Mouse (Mus musculus): ENCODE measurements around the gene Dennd4a.

Gene Dennd4a

DNA sequence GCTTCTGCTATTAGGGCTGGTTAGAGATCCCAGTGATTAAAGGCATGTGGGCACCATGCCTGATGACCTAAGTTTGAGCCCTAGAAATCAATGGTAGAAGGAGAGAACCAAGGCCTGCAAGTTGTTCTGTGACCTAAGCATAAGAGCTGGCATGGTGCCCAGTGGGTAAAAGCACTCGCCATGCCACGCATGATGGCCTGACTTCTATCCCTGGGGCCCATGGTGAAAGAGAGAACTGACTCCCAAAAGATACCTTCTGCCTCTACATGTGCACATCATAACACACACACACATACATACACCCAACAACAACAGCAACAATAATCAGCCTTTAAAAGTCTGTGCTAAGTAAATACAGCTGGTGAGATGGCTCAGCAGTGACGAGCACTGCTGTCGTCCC, 102.3 kb downstream of the Dennd4a start:
- DNase-seq (ENCODE audit: low spot score in 2 of 2) = no peak

DNA sequence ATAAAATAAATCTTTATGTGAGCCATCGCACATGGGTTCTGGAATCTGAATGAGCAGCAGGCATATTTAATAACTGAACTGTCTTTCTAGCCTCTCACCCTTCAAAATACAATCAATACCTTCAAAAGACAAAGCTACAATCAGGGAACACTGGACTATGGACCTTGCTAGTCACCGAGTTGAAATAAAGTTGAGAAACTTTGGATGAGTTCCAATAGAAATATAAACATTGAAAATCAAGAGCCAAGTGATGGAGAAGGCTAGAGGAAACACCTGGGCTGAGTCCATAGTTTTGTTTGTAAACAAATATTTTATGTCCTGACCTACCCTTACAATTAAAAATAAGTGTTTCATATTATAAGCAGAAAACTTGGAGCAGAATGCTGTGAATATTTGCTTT, 102.8 kb downstream of the Dennd4a start:
- no peak for DNase-seq (ENCODE audit: low spot score in 2 of 2)

DNA sequence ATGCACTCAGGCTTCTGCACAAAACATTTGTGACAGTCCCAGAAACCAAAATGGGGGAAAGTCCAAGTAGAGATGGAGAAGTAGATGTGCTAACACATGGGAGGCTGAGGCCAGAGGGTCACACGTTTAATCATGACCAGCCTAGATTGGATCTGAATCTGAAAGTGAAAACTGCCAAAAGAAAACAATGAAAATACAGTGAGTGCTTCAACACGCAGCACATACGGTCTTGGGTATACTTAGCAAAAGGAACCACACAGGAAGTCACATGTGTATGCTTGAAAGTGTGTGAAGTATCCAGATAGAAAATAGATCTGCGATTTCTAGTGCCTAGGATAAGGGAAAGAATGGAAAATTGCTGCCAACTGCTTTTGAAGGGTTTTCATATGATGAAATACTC, 103.5 kb downstream of the Dennd4a start:
- no peak for DNase-seq (ENCODE audit: low spot score in 2 of 2)

DNA sequence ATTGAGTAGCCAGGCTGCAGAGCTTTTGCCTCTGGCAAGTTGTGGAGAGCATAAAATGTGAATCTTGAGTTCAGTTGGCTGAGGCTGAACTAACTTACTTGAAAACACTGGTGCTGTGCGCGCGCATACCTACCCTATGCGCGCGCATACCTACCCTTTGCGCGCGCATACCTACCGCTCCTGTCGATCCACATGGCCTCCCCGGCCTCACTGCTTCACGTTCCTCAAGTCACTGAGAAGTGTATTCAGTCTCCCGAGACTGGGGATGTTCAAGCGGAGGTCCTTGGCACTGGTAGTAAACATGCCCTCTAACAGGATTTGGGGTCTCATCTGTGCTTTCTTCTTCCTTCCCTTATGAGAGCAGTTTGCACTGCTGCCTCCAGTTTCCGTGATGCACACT, 107.4 kb downstream of the Dennd4a start:
- DNase-seq (ENCODE audit: low spot score in 2 of 2) = peak; percentile 44 to 62

DNA sequence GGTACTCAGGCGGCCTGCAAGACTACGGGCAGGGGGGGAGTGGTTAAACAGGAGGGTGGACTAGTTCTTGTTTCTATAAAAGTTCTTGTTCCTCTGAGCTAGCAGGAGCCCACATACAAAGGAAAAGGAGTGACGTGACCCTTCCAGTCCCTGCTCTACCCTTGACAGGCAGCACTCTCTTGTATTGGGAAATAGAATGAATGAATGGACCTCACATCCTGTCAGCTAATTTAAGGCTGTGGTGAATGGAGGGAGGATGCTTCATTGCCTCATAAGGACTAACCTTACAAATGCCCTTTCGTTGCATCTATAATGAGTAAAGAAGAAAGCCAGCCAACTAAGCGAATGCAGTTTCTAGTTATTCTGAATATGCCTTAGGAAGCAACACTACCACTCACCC, 114.6 kb downstream of the Dennd4a start:
- DNase-seq (ENCODE audit: low spot score in 2 of 2) = no peak

DNA sequence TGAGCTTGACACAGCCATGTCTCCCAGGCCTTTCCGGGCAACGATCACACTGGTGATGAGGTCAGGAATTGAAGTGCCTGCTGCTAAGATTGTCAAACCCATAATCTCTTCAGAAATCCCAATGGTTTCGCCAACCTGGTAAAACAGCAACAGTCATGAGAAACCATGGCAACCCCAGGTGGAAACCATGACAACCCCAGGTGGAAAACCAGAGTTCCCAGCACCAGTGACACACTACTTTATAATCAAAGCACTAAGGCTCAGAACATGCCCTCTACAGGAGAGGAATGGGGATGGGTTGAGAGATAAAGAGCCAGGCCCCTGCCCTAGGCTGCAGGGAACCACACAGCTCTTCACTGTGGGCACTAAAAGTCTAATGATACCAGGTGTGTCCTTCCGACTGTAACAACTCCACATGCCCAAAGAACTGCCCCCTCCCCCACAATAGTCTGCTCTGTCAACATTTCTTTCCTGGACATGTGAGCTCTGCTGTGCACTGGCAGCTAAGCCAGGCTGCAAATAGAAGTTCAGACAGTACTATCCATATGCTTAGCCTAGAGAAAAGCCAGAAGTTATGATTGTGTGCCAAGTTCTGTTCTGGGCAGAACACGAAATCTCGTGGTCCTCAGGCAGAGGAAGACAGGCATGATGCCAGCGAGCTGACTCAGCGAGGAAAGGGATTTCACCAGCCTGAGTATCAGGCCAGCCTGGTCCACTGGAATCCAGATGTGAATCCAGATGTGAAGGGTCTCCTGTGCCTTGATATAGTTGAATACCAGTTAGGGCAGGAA, 115.3 kb downstream of the Dennd4a start:
- DNase-seq (ENCODE audit: low spot score in 2 of 2) = no peak

DNA sequence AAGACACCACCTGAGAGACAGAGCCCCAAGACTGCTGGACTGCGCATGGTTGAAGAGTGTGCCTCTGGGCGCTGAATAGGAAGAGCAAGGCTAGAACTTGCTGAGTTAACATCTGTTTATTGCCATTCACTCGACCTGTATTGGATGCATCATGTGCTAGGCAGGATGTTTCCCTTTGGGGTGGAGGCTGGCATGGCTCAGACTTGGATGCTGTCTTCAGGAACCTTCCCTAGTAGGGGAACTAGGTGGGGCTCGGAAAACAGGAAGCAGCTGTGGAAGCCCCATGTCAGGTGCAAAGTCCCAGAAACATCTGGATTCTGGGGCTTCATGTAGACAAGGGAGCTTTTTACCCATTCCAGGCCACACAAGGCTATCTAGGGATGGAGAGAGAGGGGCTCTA, 119.1 kb downstream of the Dennd4a start:
- no peak for DNase-seq (ENCODE audit: low spot score in 2 of 2)

DNA sequence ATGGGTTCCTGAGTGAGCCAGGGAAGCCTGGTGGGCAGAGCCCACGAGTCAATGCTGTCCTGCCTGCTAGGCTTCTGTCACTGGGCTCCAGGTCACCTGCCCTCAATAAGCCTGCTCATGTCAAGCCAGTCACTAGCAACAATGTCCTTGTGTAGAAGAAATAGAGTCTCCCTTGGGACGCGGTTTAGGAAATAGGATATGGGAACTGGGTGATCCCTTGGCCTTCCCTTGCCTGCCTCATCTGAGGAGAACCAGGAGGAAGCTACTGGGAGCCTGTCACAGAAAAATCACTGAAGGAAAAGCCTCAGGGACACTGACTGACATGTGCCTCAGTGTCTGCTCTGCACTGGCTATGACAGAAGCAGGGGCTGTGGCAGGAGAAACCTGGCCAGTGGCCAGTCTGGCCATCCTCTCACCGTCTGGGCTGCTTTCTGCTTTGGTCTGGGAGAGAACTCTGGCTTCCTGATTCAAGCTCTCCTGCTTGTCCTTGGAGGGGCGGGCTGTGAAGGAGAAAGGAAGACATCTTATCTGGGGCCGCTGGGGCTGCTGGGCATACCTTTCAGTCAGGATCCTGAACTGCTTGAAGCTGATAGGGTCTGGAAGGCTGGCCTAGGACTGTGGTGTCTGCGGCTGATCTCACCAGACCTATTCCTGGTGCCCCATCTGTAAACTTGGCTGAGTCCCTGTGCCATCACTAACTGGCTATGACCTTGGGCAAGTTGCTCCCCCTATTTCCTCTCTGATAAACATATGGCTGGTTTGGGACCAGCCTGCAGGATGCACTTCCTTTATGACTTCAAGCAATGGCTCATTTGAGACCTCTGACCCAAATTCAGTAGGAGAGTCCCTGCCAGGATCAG, 120.8 kb downstream of the Dennd4a start:
- no peak for DNase-seq (ENCODE audit: low spot score in 2 of 2)

DNA sequence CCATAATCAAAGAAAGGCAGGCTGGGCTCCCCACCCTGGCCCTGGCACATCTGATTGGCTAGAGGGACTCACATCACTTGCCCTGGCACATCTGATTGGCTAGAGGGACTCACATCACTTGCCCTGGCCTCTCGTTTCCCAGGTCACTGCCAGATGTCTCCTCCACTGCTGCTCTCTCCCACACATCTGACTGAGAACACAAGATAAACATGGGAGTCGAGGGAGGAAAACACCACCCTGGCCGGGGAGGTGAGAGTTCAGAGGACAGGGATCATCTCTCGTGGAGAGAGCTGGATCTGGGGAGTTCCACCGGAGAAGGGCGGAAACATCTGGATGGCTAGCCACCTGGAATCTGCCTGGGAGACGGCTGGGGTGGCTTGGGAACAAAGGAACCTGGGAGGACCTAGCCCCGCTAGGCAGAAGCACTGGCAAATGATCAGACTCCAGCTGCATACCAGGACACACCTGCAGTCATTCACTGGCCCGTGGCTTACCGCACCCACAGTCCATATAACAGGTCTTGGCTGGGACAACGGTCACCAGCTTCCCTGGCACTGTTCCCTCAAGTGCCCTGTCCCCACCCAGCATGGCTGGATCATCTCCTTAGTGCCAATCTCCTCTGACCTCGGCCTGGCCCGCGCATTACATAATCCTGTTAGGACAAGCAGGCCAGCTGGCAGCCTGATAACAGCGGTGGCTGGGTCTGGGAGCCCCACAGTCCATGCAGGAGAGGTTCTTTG, 123.0 kb downstream of the Dennd4a start:
- no peak for DNase-seq (ENCODE audit: low spot score in 2 of 2)

DNA sequence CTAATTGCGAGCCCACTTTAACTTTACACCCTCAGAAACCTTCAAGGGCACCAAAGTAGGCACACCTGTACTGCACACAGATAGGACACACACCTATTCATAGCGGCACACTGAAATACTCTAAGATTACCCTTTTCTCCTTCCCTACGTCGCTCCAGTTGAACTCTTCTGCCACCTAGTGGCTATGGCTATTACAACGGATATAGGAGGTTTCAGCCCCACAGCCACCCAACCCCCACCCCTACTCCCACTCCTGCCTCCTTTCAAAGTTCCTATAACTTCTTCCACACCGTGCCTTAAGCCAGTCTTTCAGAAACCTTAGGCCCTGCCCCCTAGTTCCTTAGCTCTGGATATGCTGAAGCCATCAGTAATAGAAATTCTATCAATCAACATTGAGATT, 125.4 kb downstream of the Dennd4a start:
- peak; percentile 15 to 79 for DNase-seq (ENCODE audit: low spot score in 2 of 2)

DNA sequence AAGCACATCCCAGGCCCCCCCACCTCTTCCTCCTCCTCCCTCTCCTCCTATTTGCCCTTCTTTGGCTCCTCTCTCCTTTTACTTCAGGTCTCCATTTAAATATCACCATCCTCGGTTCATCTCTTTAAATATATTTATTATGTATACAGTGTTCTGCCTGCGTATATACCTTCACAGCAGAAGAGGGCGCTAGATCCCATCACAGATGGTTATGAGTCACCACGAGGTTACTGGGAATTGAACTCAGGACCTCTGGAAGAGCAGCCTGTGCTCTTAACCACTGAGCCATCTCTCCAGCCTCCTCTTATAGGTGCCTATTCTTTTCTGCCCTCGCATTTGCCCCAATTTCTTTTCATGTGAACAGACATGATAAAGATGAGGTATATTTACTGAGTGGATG, 126.4 kb downstream of the Dennd4a start:
- DNase-seq (ENCODE audit: low spot score in 2 of 2) = no peak

DNA sequence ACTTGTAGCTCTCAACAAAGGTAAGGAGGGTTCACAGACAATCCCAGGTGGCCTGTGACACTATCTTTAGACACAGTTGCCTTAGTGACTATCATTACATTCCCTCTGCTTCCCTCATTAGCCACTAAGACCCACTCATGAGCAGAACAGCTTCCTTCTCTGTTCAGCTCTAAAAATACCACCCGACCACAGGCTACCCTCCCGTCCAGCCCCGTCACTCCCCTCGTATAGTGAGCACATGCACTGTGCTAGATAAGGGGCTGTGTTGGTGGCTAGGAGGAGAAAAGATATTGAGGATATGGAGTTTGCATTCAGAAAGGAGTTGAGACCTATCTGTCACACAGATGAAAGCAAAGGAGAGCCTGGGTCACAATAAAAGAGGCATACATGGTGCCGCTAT, 127.4 kb downstream of the Dennd4a start:
- no peak for DNase-seq (ENCODE audit: low spot score in 2 of 2)

DNA sequence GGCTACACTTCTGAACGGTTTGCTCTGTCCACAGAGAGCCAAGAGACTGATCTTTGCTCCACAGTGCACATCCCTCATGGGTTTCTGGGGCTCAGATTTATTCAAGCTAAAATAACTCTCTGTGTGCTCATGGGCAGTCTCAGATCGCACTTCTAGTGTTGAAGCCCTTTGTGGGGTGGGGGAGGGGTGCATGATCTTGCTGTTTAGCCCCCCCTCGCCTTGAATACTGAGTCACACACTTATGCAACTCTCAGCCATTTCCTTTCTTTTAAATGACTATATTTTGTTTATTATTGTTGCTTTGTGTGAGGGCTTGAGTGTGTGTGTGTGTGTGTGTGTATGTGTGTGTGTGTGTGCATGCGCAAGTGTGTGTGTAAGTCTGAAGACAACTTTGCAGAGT, 128.1 kb downstream of the Dennd4a start:
- DNase-seq (ENCODE audit: low spot score in 2 of 2) = no peak

DNA sequence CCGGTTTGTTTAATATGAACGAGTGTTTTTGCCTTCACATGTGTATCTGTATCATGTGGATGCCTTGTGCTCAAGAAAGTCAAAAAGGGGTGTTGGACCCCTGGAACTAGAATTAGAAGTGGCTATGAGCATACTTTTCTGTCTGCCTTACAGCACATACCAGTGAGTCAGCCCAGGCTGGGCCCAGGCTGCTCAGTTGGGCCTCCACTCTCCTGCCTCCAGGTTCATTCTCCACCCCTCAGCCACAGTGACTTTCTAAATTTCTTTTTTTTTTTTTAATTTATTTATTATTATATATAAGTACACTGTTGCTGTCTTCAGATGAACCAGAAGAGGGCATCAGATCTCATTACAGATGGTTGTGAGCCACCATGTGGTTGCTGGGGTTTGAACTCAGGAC, 128.7 kb downstream of the Dennd4a start:
- DNase-seq (ENCODE audit: low spot score in 2 of 2) = no peak

DNA sequence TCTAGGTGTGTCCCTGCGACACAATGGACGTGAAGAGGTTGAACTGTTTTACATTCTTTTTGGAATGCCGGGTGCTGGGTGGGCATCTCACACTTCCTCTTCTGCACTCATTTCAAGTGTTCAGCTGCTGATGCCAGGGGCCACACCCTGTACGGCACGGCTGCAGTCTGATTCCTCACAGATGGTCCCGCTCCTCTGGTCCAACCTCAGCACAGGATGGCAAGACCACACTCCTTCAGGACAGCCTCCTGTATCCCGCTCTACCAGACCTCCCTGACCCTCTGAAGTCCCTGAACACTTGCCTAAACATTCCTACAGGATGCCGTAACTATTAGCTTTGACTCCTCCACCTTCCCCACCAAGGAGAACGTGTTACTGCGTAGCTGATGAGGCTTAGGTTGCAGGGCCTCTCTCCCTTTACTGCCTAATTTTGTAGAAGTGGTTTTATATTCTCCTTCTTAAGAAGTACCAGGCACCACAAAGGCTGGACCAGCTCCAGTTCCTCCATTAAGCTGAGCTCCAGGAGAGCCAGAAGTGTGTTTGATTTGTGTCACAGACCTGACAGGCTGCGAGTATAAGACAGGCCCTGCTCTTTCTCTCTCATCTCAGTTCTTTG, 129.7 kb downstream of the Dennd4a start:
- DNase-seq (ENCODE audit: low spot score in 2 of 2) = no peak

DNA sequence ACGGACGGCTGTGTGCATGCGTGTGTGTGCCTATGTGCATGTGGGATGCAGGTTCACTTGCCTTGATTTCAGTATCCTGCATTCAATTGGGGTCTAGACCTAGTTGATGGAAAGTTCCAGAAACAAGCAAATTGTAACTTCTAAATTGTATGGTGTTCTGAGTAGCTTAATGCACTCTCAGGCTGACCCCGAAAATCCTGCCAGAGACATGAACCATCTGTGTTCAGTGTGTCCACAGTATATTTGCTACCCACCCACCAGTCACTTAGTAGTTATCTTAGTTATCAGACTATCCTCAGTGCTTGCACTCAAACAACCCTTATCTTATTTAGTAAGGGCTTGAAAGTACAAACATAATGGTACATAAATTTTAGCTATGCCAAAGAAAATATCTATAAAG, 130.5 kb downstream of the Dennd4a start:
- no peak for DNase-seq (ENCODE audit: low spot score in 2 of 2)

DNA sequence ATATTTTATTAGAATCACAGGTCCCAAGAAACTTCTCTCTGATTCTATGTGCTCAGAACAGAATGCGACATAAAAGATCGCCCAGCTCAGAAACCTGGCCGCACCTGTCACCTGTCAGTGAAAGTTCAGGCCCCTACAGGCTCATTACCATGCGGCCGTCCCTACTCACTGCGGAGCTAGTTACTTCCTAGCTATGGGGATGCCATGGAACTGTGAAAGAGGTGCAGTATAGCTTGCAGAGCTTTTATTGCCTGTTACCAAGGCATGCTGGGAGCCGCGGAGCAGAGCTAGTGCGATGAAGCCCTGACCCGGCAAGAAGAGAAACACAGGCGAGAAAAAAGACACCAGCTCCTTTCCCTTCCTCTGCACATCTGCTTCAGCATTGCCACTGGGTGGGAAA, 132.9 kb downstream of the Dennd4a start:
- DNase-seq (ENCODE audit: low spot score in 2 of 2) = no peak

DNA sequence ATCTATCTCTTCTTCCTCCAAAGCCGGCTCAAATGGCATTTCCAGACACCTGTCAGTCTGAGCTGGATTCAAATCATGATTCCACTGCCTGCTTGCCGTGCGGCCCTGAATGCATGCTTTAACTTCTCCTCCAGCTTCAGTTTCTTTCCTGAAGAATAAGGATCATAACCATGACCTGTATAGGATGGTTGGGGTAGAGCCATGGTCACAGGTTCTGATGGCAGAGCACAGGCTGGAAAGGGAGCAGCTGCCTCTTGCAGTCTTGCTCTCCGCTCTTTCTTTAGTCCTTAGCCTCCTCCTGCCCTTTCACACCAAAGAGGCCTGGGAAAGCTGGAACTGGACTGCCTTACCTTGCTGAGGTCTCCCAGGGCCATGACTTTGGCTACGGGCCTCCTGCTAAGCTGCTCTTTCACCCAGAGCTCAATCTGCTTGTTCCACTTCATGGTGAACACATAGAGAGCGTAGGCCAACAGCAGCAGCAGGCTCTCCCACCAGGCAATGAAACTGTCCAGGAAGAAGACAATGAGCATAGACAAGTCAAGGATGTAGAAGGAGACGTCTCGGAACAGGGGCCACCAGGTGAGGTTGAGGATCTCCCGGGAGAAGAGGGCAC, 136.4 kb downstream of the Dennd4a start:
- no peak for DNase-seq (ENCODE audit: low spot score in 2 of 2)

DNA sequence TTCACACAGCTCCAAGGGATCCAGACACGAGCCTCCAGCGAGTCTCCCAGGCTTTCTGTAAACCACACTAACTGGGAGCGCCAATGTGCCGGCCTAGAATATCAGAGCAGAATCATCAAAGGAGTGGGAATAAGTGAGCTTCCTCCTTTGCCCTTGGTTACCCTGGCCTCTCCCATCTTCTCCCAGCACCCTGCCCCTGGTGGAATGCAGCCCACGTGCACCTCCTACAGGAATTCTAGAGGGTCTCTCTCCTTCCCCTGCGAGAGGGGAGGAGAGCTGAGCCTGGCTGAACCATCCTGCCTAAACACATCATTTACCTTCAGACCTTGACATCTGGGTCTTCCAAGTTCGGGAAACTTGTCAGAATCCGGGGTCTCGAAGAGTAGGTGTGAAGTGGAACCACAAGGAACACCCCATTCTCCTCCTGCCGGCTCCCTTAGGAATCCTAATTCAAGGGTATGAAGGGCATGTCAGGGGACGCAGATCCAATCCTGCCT, 140.1 kb downstream of the Dennd4a start, which contains the start of gene Slc24a1:
TSS of gene Slc24a1 (minus strand) at position 447 of the 497 bp plus-strand sequence.
- DNase-seq (ENCODE audit: low spot score in 2 of 2) = no peak

DNA sequence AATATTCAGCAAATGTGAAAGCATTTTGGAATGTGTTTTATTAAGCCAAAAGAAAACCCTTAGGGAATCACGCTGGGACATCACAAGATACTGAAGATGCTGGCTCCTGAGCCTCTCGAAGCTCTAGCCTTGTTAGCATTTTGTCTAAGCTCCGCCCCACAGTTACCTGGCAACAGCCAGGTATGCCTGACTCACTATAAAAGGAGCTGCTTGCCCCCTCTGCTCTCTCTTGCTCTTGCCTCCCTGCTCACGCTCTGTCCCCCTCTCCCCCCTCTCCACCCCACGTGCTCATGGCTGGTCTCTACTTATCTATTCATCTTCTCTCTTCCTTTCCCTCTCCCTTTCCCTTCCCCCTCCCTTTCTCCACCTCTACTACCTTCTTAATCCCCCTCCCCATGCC, 140.9 kb downstream of the Dennd4a start:
- DNase-seq (ENCODE audit: low spot score in 2 of 2) = no peak

DNA sequence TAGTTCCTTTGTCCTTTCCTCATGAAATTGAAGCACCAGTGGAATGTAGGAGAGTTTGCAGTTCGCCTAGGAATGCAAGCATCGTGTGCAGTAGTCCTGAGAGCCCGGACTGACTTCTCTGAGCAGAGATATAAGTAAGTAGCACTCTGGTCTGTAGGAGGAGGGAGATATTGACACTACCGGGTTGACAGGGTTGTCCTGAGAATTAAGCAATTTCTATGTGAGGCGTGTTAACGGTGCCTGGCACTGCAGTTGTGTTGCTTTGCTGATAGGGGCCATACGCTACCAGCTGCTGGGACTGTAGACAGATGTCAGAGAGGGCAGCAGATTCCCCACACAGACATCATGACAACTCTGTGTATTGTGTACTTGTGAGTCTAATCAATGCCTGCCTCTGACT, 142.1 kb downstream of the Dennd4a start:
- no peak for DNase-seq (ENCODE audit: low spot score in 2 of 2)
